Mouse (Mus musculus) B cell, adult 2 months (primary cell): ENCODE measurements around the gene Igfn1.

Experiments used
- DNase-seq, 2 experiments: peaks; one replicate each; pipeline ENCODE4 v3.0.0; 2022

The Igfn1 gene

GRCm38 (mm10) chr1:136007211-136008158, 1.3 kb upstream of the Igfn1 start, which contains the start of gene Tmem9:
TSS of gene Tmem9 (plus strand) at chr1:136008150.
- DNase-seq, result peak; percentile 48 to 52

- DNase-seq, result no peak
Measured at GRCm38 (mm10) chr1:136001438-136001837, 4.7 kb downstream of the Igfn1 start.

GRCm38 (mm10) chr1:135999720-136000287, 6.3 kb downstream of the Igfn1 start:
- DNase-seq, result no peak

- no peak for DNase-seq
Measured at GRCm38 (mm10) chr1:135997537-135997936, 8.6 kb downstream of the Igfn1 start.

GRCm38 (mm10) chr1:135993470-135993869, 12.7 kb downstream of the Igfn1 start:
- DNase-seq, result no peak

GRCm38 (mm10) chr1:135989876-135990275, 16.3 kb downstream of the Igfn1 start:
- DNase-seq, result no peak

- DNase-seq, result no peak
Measured at GRCm38 (mm10) chr1:135984105-135984504, 22.0 kb downstream of the Igfn1 start.

GRCm38 (mm10) chr1:135972576-135972975, 33.6 kb downstream of the Igfn1 start:
- no peak for DNase-seq

- no peak for DNase-seq
Measured at GRCm38 (mm10) chr1:135970486-135970885, 35.7 kb downstream of the Igfn1 start.

- no peak for DNase-seq
Measured at GRCm38 (mm10) chr1:135967739-135968138, 38.4 kb downstream of the Igfn1 start.

- no peak for DNase-seq
Measured at GRCm38 (mm10) chr1:135964561-135964960, 41.6 kb downstream of the Igfn1 start.

GRCm38 (mm10) chr1:135963177-135963576, 43.0 kb downstream of the Igfn1 start:
- DNase-seq, result no peak

- DNase-seq, result peak; percentile 19 to 20
Measured at GRCm38 (mm10) chr1:135958483-135958882, 47.7 kb downstream of the Igfn1 start.

GRCm38 (mm10) chr1:135948871-135949270, 57.3 kb downstream of the Igfn1 start:
- DNase-seq, result no peak

GRCm38 (mm10) chr1:135946247-135946646, 59.9 kb downstream of the Igfn1 start:
- no peak for DNase-seq

GRCm38 (mm10) chr1:135945711-135946110, 60.4 kb downstream of the Igfn1 start:
- peak; percentile 57 to 59 for DNase-seq

- peak; percentile 74 to 79 for DNase-seq
Measured at GRCm38 (mm10) chr1:135944526-135945259, 61.4 kb downstream of the Igfn1 start.

GRCm38 (mm10) chr1:135943713-135944112, 62.4 kb downstream of the Igfn1 start:
- DNase-seq, result no peak

GRCm38 (mm10) chr1:135942116-135942515, 64.0 kb downstream of the Igfn1 start:
- no peak for DNase-seq

- DNase-seq, result no peak
Measured at GRCm38 (mm10) chr1:135941259-135942006, 64.7 kb downstream of the Igfn1 start.

GRCm38 (mm10) chr1:135936091-135936490, 70.1 kb downstream of the Igfn1 start:
- DNase-seq, result no peak

GRCm38 (mm10) chr1:135933704-135934293, 72.3 kb downstream of the Igfn1 start:
- no peak for DNase-seq
